Mouse (Mus musculus): ENCODE data around the gene Lrrc18.

Lrrc18 gene

GRCm38 (mm10) chr14:32991082-32991481, at the start of gene Lrrc18:
Gene Lrrc18, plus strand, starts transcription at chr14:32991382.
- no peak for DNase-seq (ENCODE audit: low spot score in 2 of 2)

- DNase-seq (ENCODE audit: low spot score in 2 of 2): no peak
Observed at GRCm38 (mm10) chr14:32947512-32947911, 43.7 kb upstream of the Lrrc18 start.

GRCm38 (mm10) chr14:32950312-32951301, 40.6 kb upstream of the Lrrc18 start:
- peak in 1 of 2 experiments; percentile 22 for DNase-seq (ENCODE audit: low spot score in 2 of 2)

- no peak for DNase-seq (ENCODE audit: low spot score in 2 of 2)
Observed at GRCm38 (mm10) chr14:32956486-32956885, 34.7 kb upstream of the Lrrc18 start.

GRCm38 (mm10) chr14:32958671-32959070, 32.5 kb upstream of the Lrrc18 start:
- DNase-seq (ENCODE audit: low spot score in 2 of 2): no peak

- peak in 1 of 2 experiments; percentile 28 for DNase-seq (ENCODE audit: low spot score in 2 of 2)
Observed at GRCm38 (mm10) chr14:32960481-32960880, 30.7 kb upstream of the Lrrc18 start.

- no peak for DNase-seq (ENCODE audit: low spot score in 2 of 2)
Observed at GRCm38 (mm10) chr14:32964742-32965141, 26.4 kb upstream of the Lrrc18 start.

GRCm38 (mm10) chr14:32970700-32971099, 20.5 kb upstream of the Lrrc18 start:
- no peak for DNase-seq (ENCODE audit: low spot score in 2 of 2)

- no peak for DNase-seq (ENCODE audit: low spot score in 2 of 2)
Observed at GRCm38 (mm10) chr14:32984176-32984738, 6.9 kb upstream of the Lrrc18 start.

GRCm38 (mm10) chr14:32986659-32987058, 4.5 kb upstream of the Lrrc18 start:
- DNase-seq (ENCODE audit: low spot score in 2 of 2): no peak

- DNase-seq (ENCODE audit: low spot score in 2 of 2): no peak
Observed at GRCm38 (mm10) chr14:32994954-32995636, 3.9 kb downstream of the Lrrc18 start.

- DNase-seq (ENCODE audit: low spot score in 2 of 2): no peak
Observed at GRCm38 (mm10) chr14:32999511-32999910, 8.3 kb downstream of the Lrrc18 start.

GRCm38 (mm10) chr14:33000112-33000979, 9.2 kb downstream of the Lrrc18 start:
- no peak for DNase-seq (ENCODE audit: low spot score in 2 of 2)

- no peak for DNase-seq (ENCODE audit: low spot score in 2 of 2)
Observed at GRCm38 (mm10) chr14:33005114-33005513, 13.9 kb downstream of the Lrrc18 start.

- no peak for DNase-seq (ENCODE audit: low spot score in 2 of 2)
Observed at GRCm38 (mm10) chr14:33007638-33008037, 16.5 kb downstream of the Lrrc18 start.

GRCm38 (mm10) chr14:33019050-33019449, 27.9 kb downstream of the Lrrc18 start:
- no peak for DNase-seq (ENCODE audit: low spot score in 2 of 2)

GRCm38 (mm10) chr14:33019606-33020005, 28.4 kb downstream of the Lrrc18 start:
- no peak for DNase-seq (ENCODE audit: low spot score in 2 of 2)

GRCm38 (mm10) chr14:33030849-33031248, 39.7 kb downstream of the Lrrc18 start:
- DNase-seq (ENCODE audit: low spot score in 2 of 2): no peak

GRCm38 (mm10) chr14:33033424-33033823, 42.2 kb downstream of the Lrrc18 start:
- no peak for DNase-seq (ENCODE audit: low spot score in 2 of 2)

- no peak for DNase-seq (ENCODE audit: low spot score in 2 of 2)
Observed at GRCm38 (mm10) chr14:33035386-33035785, 44.2 kb downstream of the Lrrc18 start.

GRCm38 (mm10) chr14:33036811-33037210, 45.6 kb downstream of the Lrrc18 start:
- DNase-seq (ENCODE audit: low spot score in 2 of 2): no peak

Data from spleen, postnatal 4 days (tissue).